16 mouse cellular contexts compared by ENCODE assay signal in genomic region chr5:146488959-146489358, GRCm38 (mm10). TPM values are rescaled to one million over a fixed set of nuclear protein-coding genes. Genes with fewer than 3 reads are reported as not detected.
DNase-seq lines count a peak whose midpoint lies in the region; ATAC-seq and TF ChIP-seq lines count a peak whose summit lies in the region.
"Not testable (repeated sequence)": the region's sequence is repeated elsewhere in the genome, so short reads cannot be mapped to it uniquely, and the experiment has no call there.
"Had no signal": no experiment of that assay in that cellular context is flagged by ENCODE, and none has a peak within 500 bp of the region (broad histone marks: within the 10 kb centered on the region; RNA-seq: fewer than 3 reads in every experiment).

No protein-coding gene starts in this region.

- H3K27me3 ChIP-seq in hindbrain, postnatal 0 days (ENCODE audit: insufficient read depth, low read length): not testable (repeated sequence)

- not testable (repeated sequence) for H3K9ac ChIP-seq in hindbrain, postnatal 0 days (replicated peaks; ENCODE audit: low read length)

- H3K4me3 ChIP-seq in hindbrain, postnatal 0 days (ENCODE audit: low read length): not testable (repeated sequence)

- H3K27ac ChIP-seq in hindbrain, postnatal 0 days: not testable (repeated sequence)

- peak; percentile 18 for DNase-seq in NIH3T3 (ENCODE audit: low read depth)
- DNase-seq in cerebellum, adult 11 months: peak; percentile 29
- peak; percentile 7 for DNase-seq in embryo, embryonic 11 days
- DNase-seq in hindbrain, postnatal 0 days (ENCODE audit: low spot score): peak; percentile 28
- DNase-seq in kidney, postnatal 4 days: peak; percentile 63 to 69
- DNase-seq in lung, adult 18-20 months: peak; percentile 14 to 18
- DNase-seq in retina, embryonic 14.5 days (ENCODE audit: low spot score): peak; percentile 58
- peak; percentile 9 for DNase-seq in urinary bladder, postnatal 25 days (ENCODE audit: low spot score)

- not testable (repeated sequence) for H3K36me3 ChIP-seq in hindbrain, postnatal 0 days (ENCODE audit: insufficient read depth, low read length)

- not testable (repeated sequence) for ATAC-seq in hindbrain, postnatal 0 days

- H3K4me2 ChIP-seq in hindbrain, postnatal 0 days (ENCODE audit: low read depth, low read length): not testable (repeated sequence)

- WGBS in hindbrain, postnatal 0 days: 15% methylated on average over 3 of the region's 4 CpGs

- not testable (repeated sequence) for H3K9me3 ChIP-seq in hindbrain, postnatal 0 days (ENCODE audit: low read length)

- H3K4me1 ChIP-seq in hindbrain, postnatal 0 days (ENCODE audit: insufficient read depth, low read length): not testable (repeated sequence)

- TF ChIP-seq CTCF in hindbrain, postnatal 0 days (IDR thresholded peaks at IDR 0.05; ENCODE audit: low read depth): peak; percentile 60

RNA-seq across cellular contexts. Expression of gene Gm6370, which starts 2.2 kb away (rescaled TPM):
- not detected in 2 replicates for total RNA-seq in hindbrain, postnatal 0 days (2014; rRNA removed)
- not detected in 2 replicates for polyA plus RNA-seq in hindbrain, postnatal 0 days (2015; fragmentation: Nextera tagmentation; extraction: Ambion mirVana)
- total RNA-seq: CH12.LX; gastrocnemius, postnatal 25 days had no signal
- polyA plus RNA-seq: forebrain, embryonic 16.5 days; heart, embryonic 13.5 days; hindbrain, embryonic 14.5 days; kidney, embryonic 15.5 days; midbrain, embryonic 16.5 days; neural tube, embryonic 13.5 days had no signal

RNA-seq across cellular contexts. Expression of gene Gm6408, which starts 7.2 kb away (rescaled TPM):
- 0.63 TPM in 1 of 2 replicates, not detected in the other for total RNA-seq in hindbrain, postnatal 0 days (2014; rRNA removed)
- polyA plus RNA-seq in hindbrain, postnatal 0 days (2015; fragmentation: Nextera tagmentation; extraction: Ambion mirVana): not detected in 2 replicates
- total RNA-seq: CH12.LX; gastrocnemius, postnatal 25 days had no signal
- polyA plus RNA-seq: forebrain, embryonic 16.5 days; heart, embryonic 13.5 days; hindbrain, embryonic 14.5 days; kidney, embryonic 15.5 days; midbrain, embryonic 16.5 days; neural tube, embryonic 13.5 days had no signal

RNA-seq across cellular contexts. Expression of gene 4930449I24Rik, which starts 13.2 kb away (rescaled TPM):
- total RNA-seq in hindbrain, postnatal 0 days (2014; rRNA removed): not detected in 2 replicates
- polyA plus RNA-seq in hindbrain, postnatal 0 days (2015; fragmentation: Nextera tagmentation; extraction: Ambion mirVana): not detected in 2 replicates
- total RNA-seq: CH12.LX; gastrocnemius, postnatal 25 days had no signal
- polyA plus RNA-seq: forebrain, embryonic 16.5 days; heart, embryonic 13.5 days; hindbrain, embryonic 14.5 days; kidney, embryonic 15.5 days; midbrain, embryonic 16.5 days; neural tube, embryonic 13.5 days had no signal

RNA-seq across cellular contexts. Expression of gene Gm3402, which starts 25.0 kb away (rescaled TPM):
- total RNA-seq in hindbrain, postnatal 0 days (2014; rRNA removed): not detected in 2 replicates
- polyA plus RNA-seq in hindbrain, postnatal 0 days (2015; fragmentation: Nextera tagmentation; extraction: Ambion mirVana): not detected in 2 replicates
- total RNA-seq: CH12.LX; gastrocnemius, postnatal 25 days had no signal
- polyA plus RNA-seq: forebrain, embryonic 16.5 days; heart, embryonic 13.5 days; hindbrain, embryonic 14.5 days; kidney, embryonic 15.5 days; midbrain, embryonic 16.5 days; neural tube, embryonic 13.5 days had no signal

RNA-seq across cellular contexts. Expression of gene Gm3404, which starts 36.6 kb away (rescaled TPM):
- total RNA-seq in hindbrain, postnatal 0 days (2014; rRNA removed): not detected in 2 replicates
- polyA plus RNA-seq in hindbrain, postnatal 0 days (2015; fragmentation: Nextera tagmentation; extraction: Ambion mirVana): not detected in 2 replicates
- total RNA-seq: CH12.LX; gastrocnemius, postnatal 25 days had no signal
- polyA plus RNA-seq: forebrain, embryonic 16.5 days; heart, embryonic 13.5 days; hindbrain, embryonic 14.5 days; kidney, embryonic 15.5 days; midbrain, embryonic 16.5 days; neural tube, embryonic 13.5 days had no signal

Comparison
In these comparisons a context has a peak if more than half of its experiments do, and no peak if none do; other contexts are left out.
1. DNase-seq: peak in every context shown above with its lines; median percentile 66 in kidney, postnatal 4 days; 58 in retina, embryonic 14.5 days; 29 in cerebellum, adult 11 months; 28 in hindbrain, postnatal 0 days; 18 in NIH3T3; 16 in lung, adult 18-20 months; 9 in urinary bladder, postnatal 25 days; 7 in embryo, embryonic 11 days.